Mouse (Mus musculus) mouse trophoblast stem cell (cell line): Measurements from ENCODE around the gene Pilra.

Experiments used
- in situ Hi-C, 2 experiments: fragments of 300-500 bp; cut with MseI, MboI; formaldehyde crosslinking; loops; 2 replicates in 1 of 2; 3 replicates in 1 of 2; pipeline ENCODE4 v1.15.1; 2025

The Pilra gene

GRCm38 (mm10) chr5:137825030-137825429 lies 11.1 kb downstream of the Pilra start:
- in situ Hi-C loops, result no loop called here

GRCm38 (mm10) chr5:137823455-137824045 lies 12.5 kb downstream of the Pilra start:
- in situ Hi-C loops, result no loop called here

- in situ Hi-C loops, result no loop called here
Observed at GRCm38 (mm10) chr5:137822602-137823001, 13.5 kb downstream of the Pilra start.

- in situ Hi-C loops, result no loop called here
Observed at GRCm38 (mm10) chr5:137822126-137822525, 14.0 kb downstream of the Pilra start.

GRCm38 (mm10) chr5:137817466-137818222 lies 18.4 kb downstream of the Pilra start:
- in situ Hi-C loops, result no loop called here

- in situ Hi-C loops, result no loop called here
Observed at GRCm38 (mm10) chr5:137808316-137808715, 27.8 kb downstream of the Pilra start.

- in situ Hi-C loops, result no loop called here
Observed at GRCm38 (mm10) chr5:137806158-137806557, 29.9 kb downstream of the Pilra start.

- in situ Hi-C loops, result no loop called here
Observed at GRCm38 (mm10) chr5:137800917-137801316, 35.2 kb downstream of the Pilra start.

GRCm38 (mm10) chr5:137796606-137797005 lies 39.5 kb downstream of the Pilra start:
- in situ Hi-C loops, result loop anchor here (5.0 to 10.0 kb wide), 2 partner anchors 81 to 178 kb away; no protein-coding TSS in a partner anchor

- in situ Hi-C loops, result loop anchor here in 1 of 2 experiments (5.0 to 10.0 kb wide), 2 partner anchors 86 to 183 kb away; no protein-coding TSS in a partner anchor
Observed at GRCm38 (mm10) chr5:137791553-137791952, 44.5 kb downstream of the Pilra start.

- in situ Hi-C loops, result no loop called here
Observed at GRCm38 (mm10) chr5:137788946-137789531, 47.0 kb downstream of the Pilra start.

- in situ Hi-C loops, result no loop called here
Observed at GRCm38 (mm10) chr5:137788171-137788570, 47.9 kb downstream of the Pilra start.

GRCm38 (mm10) chr5:137787151-137787928 lies 48.7 kb downstream of the Pilra start, which contains the start of the genes Mepce and Zcwpw1:
Mepce (minus strand) TSS chr5:137787655.
Zcwpw1 (plus strand) TSS chr5:137787798.
- in situ Hi-C loops, result no loop called here

- in situ Hi-C loops, result no loop called here
Observed at GRCm38 (mm10) chr5:137786109-137786942, 49.8 kb downstream of the Pilra start.

- in situ Hi-C loops, result no loop called here
Observed at GRCm38 (mm10) chr5:137785164-137786031, 50.7 kb downstream of the Pilra start.

- in situ Hi-C loops, result no loop called here
Observed at GRCm38 (mm10) chr5:137784546-137784945, 51.5 kb downstream of the Pilra start.

- in situ Hi-C loops, result no loop called here
Observed at GRCm38 (mm10) chr5:137783901-137784540, 52.1 kb downstream of the Pilra start.

GRCm38 (mm10) chr5:137782776-137783522 lies 53.1 kb downstream of the Pilra start:
- in situ Hi-C loops, result no loop called here

GRCm38 (mm10) chr5:137781661-137782060 lies 54.4 kb downstream of the Pilra start:
- in situ Hi-C loops, result no loop called here
